Mouse (Mus musculus) midbrain, embryonic 16.5 days (tissue): ENCODE measurements at regions not wholly inside any gene's neighbourhood (a gene's known extent, or its start where the extent isn't known, plus 50 kb on each side); places are given as distances from the start of the nearest gene placed in this dataset.

ENCODE experiments used
- ATAC-seq: fragments of 200-750 bp; cut with Nextera tagmentation; 2 replicates; pipeline ENCODE4 v1.8.0; 2017; ENCODE audit warnings: moderate TSS enrichment
- H3K27ac ChIP-seq: fragments of 300-500 bp; sonication (generic); 2 replicates; pipeline ENCODE4 v1.5.1; 2014; ENCODE audit warnings: mild to moderate bottlenecking, low read length, mixed read lengths
- H3K27me3 ChIP-seq: fragments of 300-500 bp; sonication (generic); 2 replicates; pipeline ENCODE4 v1.6.1; 2014; ENCODE audit warnings: low read depth, low read length, mixed read lengths; ENCODE audit not compliant: control insufficient read depth, insufficient read depth
- H3K36me3 ChIP-seq: fragments of 300-500 bp; sonication (generic); 2 replicates; pipeline ENCODE4 v1.6.1; 2014; ENCODE audit warnings: mild to moderate bottlenecking, low read length, moderate library complexity, mixed read lengths; ENCODE audit not compliant: control insufficient read depth, insufficient read depth
- H3K4me1 ChIP-seq: fragments of 300-500 bp; sonication (generic); 2 replicates; pipeline ENCODE4 v1.6.1; 2014; ENCODE audit warnings: mild to moderate bottlenecking, low read length, mixed read lengths; ENCODE audit not compliant: control insufficient read depth, insufficient read depth
- H3K4me2 ChIP-seq: fragments of 300-500 bp; sonication (generic); 2 replicates; pipeline ENCODE4 v1.6.1; 2014; ENCODE audit warnings: mild to moderate bottlenecking, low read length, mixed read lengths
- H3K4me3 ChIP-seq: fragments of 300-500 bp; sonication (generic); 2 replicates; pipeline ENCODE4 v1.5.1; 2014; ENCODE audit warnings: low read depth, mild to moderate bottlenecking, low read length, moderate library complexity, mixed read lengths
- H3K9ac ChIP-seq: fragments of 300-500 bp; sonication (generic); 2 replicates; pipeline ENCODE4 v1.6.1; 2014; ENCODE audit warnings: low read depth, low read length, mixed read lengths
- H3K9me3 ChIP-seq: fragments of 300-500 bp; sonication (generic); replicated peaks from 2 replicates; pipeline ENCODE4 v1.6.1; 2014; ENCODE audit warnings: mild to moderate bottlenecking, low read length, mixed read lengths; ENCODE audit not compliant: control insufficient read depth, poor library complexity, severe bottlenecking
- WGBS: fragments of 180-500 bp; shearing (Covaris S2); extraction: QIAGEN DNeasy Blood & Tissue Kit; methylation state at CpG from one replicate; pipeline ENCODE4 v1.1.7; 2014; 5-methylcytosine and 5-hydroxymethylcytosine counted together

DNA sequence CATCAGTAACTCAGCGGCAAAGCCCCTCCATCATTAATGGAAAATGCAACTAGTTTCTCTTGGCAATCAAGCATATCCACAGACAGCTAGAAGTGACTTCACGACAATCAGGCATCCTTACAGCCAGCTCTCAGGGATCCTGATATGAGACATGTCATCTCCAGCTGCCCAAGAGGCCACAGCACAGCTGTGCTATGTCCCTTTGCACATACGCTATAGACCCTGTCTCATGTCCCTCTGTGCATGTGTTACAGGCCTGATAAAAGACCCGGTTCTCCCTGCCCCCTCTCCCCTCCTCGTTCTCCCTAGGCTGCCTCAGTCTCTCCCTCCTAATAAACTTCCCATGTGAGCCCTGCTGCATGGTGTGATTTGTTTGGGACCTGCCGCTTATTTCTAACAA is 561.5 kb downstream of the Mdfic start:
- ATAC-seq: no peak
- H3K27ac ChIP-seq: no peak overlapping the region
- 94% methylated on average over 6 of the region's 6 CpGs for WGBS

More for the DNA sequence above, 561.5 kb downstream of the Mdfic start:
- no peaks in the 10 kb centered on the region for H3K4me1 ChIP-seq
- no peaks in the 10 kb centered on the region for H3K27me3 ChIP-seq
- no peaks in the 10 kb centered on the region for H3K36me3 ChIP-seq
- no peak overlapping the region for H3K4me2 ChIP-seq
- H3K4me3 ChIP-seq: no peak overlapping the region
- no peaks in the 10 kb centered on the region for H3K9me3 ChIP-seq
- no peak overlapping the region for H3K9ac ChIP-seq
